Mouse (Mus musculus): ENCODE data around the gene Taar7d. TPM values are rescaled to one million over a fixed set of nuclear protein-coding genes. Genes with fewer than 3 reads are reported as not detected.

The Taar7d gene
- total RNA-seq (2023): not detected

DNA sequence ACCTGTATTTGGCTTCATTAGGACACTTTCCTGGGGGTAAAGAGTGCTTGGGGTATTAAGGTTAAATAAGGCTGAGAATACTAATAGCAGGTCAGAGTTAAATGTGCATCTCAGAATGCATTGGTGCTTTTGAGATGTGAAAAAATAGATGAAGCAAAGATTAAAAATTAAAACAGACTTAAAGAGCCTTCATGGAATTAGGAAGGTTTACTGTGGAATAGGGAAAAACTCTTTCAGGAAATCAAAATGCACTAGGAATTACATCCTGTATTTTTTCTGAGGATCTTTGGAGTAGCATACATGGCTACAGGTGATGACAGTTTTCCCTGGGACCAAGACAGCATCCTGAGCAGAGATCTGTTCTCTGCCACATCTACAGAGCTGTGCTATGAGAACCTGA lies at the start of gene Taar7d:
Gene Taar7d (plus strand): TSS at position 301 of the 400 bp plus-strand sequence.

GRCm38 (mm10) chr10:23985546-23985945 lies 41.5 kb upstream of the Taar7d start, which contains the start of gene Taar6:
Taar6 (minus strand) TSS chr10:23985646.

GRCm38 (mm10) chr10:23993381-23993780 lies 33.6 kb upstream of the Taar7d start, which contains the start of gene Taar7a:
Taar7a (minus strand) TSS chr10:23993481.

GRCm38 (mm10) chr10:23999639-24000038 lies 27.4 kb upstream of the Taar7d start, which contains the start of gene Taar7b:
Taar7b (plus strand) TSS chr10:23999939.

DNA sequence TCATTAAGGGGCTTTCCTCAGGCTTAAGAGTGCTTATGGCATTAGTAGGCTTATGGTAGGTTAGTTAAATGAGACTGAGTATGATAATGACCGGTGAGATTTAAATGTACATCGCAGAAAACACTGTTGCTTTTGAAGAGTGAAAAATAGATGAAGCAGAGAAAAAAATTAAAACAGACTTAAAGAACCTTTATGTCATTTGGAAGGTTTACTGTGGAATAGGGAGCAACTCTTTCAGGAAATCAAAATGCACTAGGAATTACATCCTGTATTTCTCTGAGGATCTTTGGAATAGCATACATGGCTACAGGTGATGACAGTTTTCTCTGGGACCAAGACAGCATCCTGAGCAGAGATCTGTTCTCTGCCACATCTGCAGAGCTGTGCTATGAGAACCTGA lies 10.3 kb downstream of the Taar7d start, which contains the start of gene Taar7e:
Gene Taar7e (plus strand): TSS at position 301 of the 400 bp plus-strand sequence.

DNA sequence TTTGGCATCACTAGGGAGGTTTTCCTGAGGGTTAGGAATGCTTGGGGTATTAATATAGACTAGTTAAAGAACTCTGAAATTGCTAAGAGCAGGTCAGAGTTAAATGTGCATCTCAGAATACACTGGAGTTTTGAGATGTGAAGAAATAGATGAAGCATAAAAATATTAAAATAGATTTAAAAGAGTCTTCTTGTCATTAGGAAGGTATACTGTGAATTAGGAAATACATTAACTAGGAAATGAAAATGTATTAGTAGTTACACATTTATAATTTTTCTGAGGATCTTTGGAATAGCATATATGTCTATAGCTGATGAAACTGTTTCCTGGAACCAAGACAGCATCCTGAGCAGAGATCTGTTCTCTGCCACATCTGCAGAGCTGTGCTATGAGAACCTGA lies 22.2 kb downstream of the Taar7d start, which contains the start of gene Taar7f:
Gene Taar7f (plus strand): TSS at position 301 of the 400 bp plus-strand sequence.

GRCm38 (mm10) chr10:24076200-24076599 lies 49.2 kb downstream of the Taar7d start, which contains the start of gene Taar8a:
Taar8a (plus strand) TSS chr10:24076500.

Other genes with a start within 250 kb of the Taar7d start
- gene Rps12, start 239.9 kb upstream of the Taar7d start, total RNA-seq (2023): 1,000 to 10,000 TPM; 1,223 to 1,291 TPM
- gene Slc18b1, start 230.2 kb upstream of the Taar7d start, total RNA-seq (2023): under 1 TPM in 1 of 2 experiments, not detected in 1; 0.18 TPM
- gene Vnn3, start 175.8 kb upstream of the Taar7d start, total RNA-seq (2023): not detected
- gene Vnn1, start 132.5 kb upstream of the Taar7d start, total RNA-seq (2023): not detected
- not detected for gene Taar1, start 106.9 kb upstream of the Taar7d start, total RNA-seq (2023)
- not detected for gene Taar2, start 88.7 kb upstream of the Taar7d start, total RNA-seq (2023)
- gene Taar3, start 77.7 kb upstream of the Taar7d start, total RNA-seq (2023): not detected
- not detected for gene Taar4, start 66.7 kb upstream of the Taar7d start, total RNA-seq (2023)
- gene Taar5, start 56.5 kb upstream of the Taar7d start, total RNA-seq (2023): not detected
- gene Taar6, start 41.6 kb upstream of the Taar7d start, total RNA-seq (2023): not detected
- gene Taar7a, start 33.7 kb upstream of the Taar7d start, total RNA-seq (2023): not detected
- not detected for gene Taar7b, start 27.3 kb upstream of the Taar7d start, total RNA-seq (2023)
- gene Taar7e, start 10.4 kb downstream of the Taar7d start, total RNA-seq (2023): not detected
- gene Taar7f, start 22.3 kb downstream of the Taar7d start, total RNA-seq (2023): not detected
- gene Taar8a, start 49.3 kb downstream of the Taar7d start, total RNA-seq (2023): not detected
- gene Taar8b, start 65.1 kb downstream of the Taar7d start, total RNA-seq (2023): not detected
- not detected for gene Taar8c, start 74.7 kb downstream of the Taar7d start, total RNA-seq (2023)
- gene Taar9, start 82.3 kb downstream of the Taar7d start, total RNA-seq (2023): not detected
- 100 to 1,000 TPM; 104 to 126 TPM for gene Stx7, start 122.1 kb downstream of the Taar7d start, total RNA-seq (2023)
- not detected for gene Moxd1, start 196.3 kb downstream of the Taar7d start, total RNA-seq (2023)

All from B cell, adult 67 days (primary cell).